ENCODE assay signal across 6 mouse cellular contexts in the genomic region with DNA sequence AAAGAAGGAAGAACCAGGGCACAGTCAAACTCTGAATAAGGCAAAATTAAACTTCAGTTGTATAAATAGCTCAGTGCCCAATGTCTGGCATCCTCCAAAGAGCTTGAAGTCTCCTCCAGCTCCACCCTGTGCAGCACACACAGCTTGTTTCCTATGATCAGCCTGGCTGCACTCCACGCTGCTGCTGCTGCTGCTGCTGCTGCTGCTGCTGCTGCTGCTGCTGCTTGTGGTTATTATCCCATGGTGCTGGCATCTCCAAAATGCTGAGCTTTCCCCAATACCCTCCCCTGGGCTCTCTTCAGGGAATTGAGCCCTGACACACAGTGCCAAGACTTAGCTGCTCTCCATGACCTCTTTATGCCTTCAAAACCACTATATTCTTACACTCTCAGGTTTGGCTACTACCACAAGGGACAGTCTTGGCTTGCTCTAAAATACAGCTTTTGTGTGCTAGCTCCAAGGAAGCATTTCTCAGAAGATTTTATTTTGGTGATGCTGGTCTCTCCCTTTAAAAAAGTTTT.
DNase-seq lines count a peak whose midpoint lies in the region; ATAC-seq and TF ChIP-seq lines count a peak whose summit lies in the region.
"Not testable (repeated sequence)": the region's sequence is repeated elsewhere in the genome, so short reads cannot be mapped to it uniquely, and the experiment has no call there.

No protein-coding gene starts in this region.

- peak; percentile 94 for ATAC-seq in Patski
- peak; percentile 65; the same call in 1 of the 2 replicates for ATAC-seq in frontal cortex, adult (ENCODE audit: low TSS enrichment)

- not testable (repeated sequence) for H3K4me3 ChIP-seq in layer of hippocampus, adult 2 months

- not testable (repeated sequence) for TF ChIP-seq CTCF in Patski (IDR thresholded peaks at IDR 0.05)
- 0 out of 2 replicates have a peak, but pooled peaks have one; percentile 7 for TF ChIP-seq CTCF in layer of hippocampus, adult 2 months (conservative IDR thresholded peaks at IDR 0.05)

- in situ Hi-C loops in Patski (cut with MboI; ENCODE audit: low pct_unique_long_range_greater_than_20kb) = not testable (repeated sequence)

- CTCF ChIA-PET in Patski (lab: Charles Lee) = interaction anchor here (1.0 kb wide), 1 partner anchor 27 kb away, joined by 3 read pairs; no protein-coding TSS in a partner anchor

- H3K27me3 ChIP-seq in Patski = not testable (repeated sequence)

- DNase-seq in 3T3-L1 (ENCODE audit: low read depth, low spot score) (peak; percentile 96), Patski (ENCODE audit: low read depth, low spot score) (peak; percentile 42)
- DNase-seq in Muller cell, postnatal 12 days (ENCODE audit: inconsistent ontology term) = peak; percentile 6
- peak; percentile 36 for DNase-seq in brain, adult 2 months (ENCODE audit: low read depth, low spot score)
- DNase-seq in layer of hippocampus, adult 2 months (ENCODE audit: low spot score in 2 of 2) = not testable (repeated sequence)

- POLR2A ChIA-PET in Patski (lab: Charles Lee) = not testable (repeated sequence)

- H3K27ac ChIP-seq in layer of hippocampus, adult 2 months = peak overlapping the region; percentile 29; the same call in 1 of the 2 replicates
